Mouse (Mus musculus) lung, embryonic 15.5 days (tissue): ENCODE results near the gene Vamp2. TPM values are rescaled to one million over a fixed set of nuclear protein-coding genes. Genes with fewer than 3 reads are reported as not detected.
"Not testable (repeated sequence)": the region's sequence is repeated elsewhere in the genome, so short reads cannot be mapped to it uniquely, and the experiment has no call there.

Source experiments
- ATAC-seq: fragments of 200-750 bp; cut with Nextera tagmentation; 2 replicates; pipeline ENCODE4 v1.8.0; 2017; ENCODE audit warnings: moderate number of reproducible peaks, borderline replicate concordance; ENCODE audit not compliant: low FRiP score, low TSS enrichment; ENCODE audit errors: extremely low read depth
- H3K27ac ChIP-seq: fragments of 300-500 bp; sonication (generic); 2 replicates; pipeline ENCODE4 v1.5.1; 2015; ENCODE audit warnings: moderate library complexity, mild to moderate bottlenecking, inconsistent platforms
- H3K27me3 ChIP-seq: fragments of 300-500 bp; sonication (generic); 2 replicates; pipeline ENCODE4 v1.6.1; 2015; ENCODE audit warnings: inconsistent platforms
- H3K36me3 ChIP-seq: fragments of 300-500 bp; sonication (generic); 2 replicates; pipeline ENCODE4 v1.6.1; 2015; ENCODE audit warnings: inconsistent platforms
- H3K4me1 ChIP-seq: fragments of 300-500 bp; sonication (generic); 2 replicates; pipeline ENCODE4 v1.6.1; 2015; ENCODE audit warnings: inconsistent platforms
- H3K4me2 ChIP-seq: fragments of 300-500 bp; sonication (generic); 2 replicates; pipeline ENCODE4 v1.6.1; 2015; ENCODE audit warnings: inconsistent platforms, mild to moderate bottlenecking, moderate library complexity
- H3K4me3 ChIP-seq: fragments of 300-500 bp; sonication (generic); 2 replicates; pipeline ENCODE4 v1.5.1; 2015; ENCODE audit warnings: mild to moderate bottlenecking, inconsistent platforms
- H3K9ac ChIP-seq: fragments of 300-500 bp; sonication (generic); 2 replicates; pipeline ENCODE4 v1.6.1; 2015; ENCODE audit warnings: inconsistent platforms
- H3K9me3 ChIP-seq: fragments of 300-500 bp; sonication (generic); 2 replicates; pipeline ENCODE4 v1.6.1; 2016; ENCODE audit warnings: inconsistent platforms
- WGBS: fragments of 180-500 bp; shearing (Covaris S2); methylation state at CpG from one replicate; pipeline ENCODE4 v1.1.7; 2015; 5-methylcytosine and 5-hydroxymethylcytosine counted together
- polyA plus RNA-seq: library from polyadenylated mRNA; unstranded; fragments of >200 nt; fragmentation: Nextera tagmentation; extraction: Ambion mirVana; gene quantifications from 2 replicates; pipeline ENCODE4 v1.2.1, GENCODE M21; 2015

The Vamp2 gene
- polyA plus RNA-seq, 1 experiment from 2014 or later: 66.6 TPM

DNA sequence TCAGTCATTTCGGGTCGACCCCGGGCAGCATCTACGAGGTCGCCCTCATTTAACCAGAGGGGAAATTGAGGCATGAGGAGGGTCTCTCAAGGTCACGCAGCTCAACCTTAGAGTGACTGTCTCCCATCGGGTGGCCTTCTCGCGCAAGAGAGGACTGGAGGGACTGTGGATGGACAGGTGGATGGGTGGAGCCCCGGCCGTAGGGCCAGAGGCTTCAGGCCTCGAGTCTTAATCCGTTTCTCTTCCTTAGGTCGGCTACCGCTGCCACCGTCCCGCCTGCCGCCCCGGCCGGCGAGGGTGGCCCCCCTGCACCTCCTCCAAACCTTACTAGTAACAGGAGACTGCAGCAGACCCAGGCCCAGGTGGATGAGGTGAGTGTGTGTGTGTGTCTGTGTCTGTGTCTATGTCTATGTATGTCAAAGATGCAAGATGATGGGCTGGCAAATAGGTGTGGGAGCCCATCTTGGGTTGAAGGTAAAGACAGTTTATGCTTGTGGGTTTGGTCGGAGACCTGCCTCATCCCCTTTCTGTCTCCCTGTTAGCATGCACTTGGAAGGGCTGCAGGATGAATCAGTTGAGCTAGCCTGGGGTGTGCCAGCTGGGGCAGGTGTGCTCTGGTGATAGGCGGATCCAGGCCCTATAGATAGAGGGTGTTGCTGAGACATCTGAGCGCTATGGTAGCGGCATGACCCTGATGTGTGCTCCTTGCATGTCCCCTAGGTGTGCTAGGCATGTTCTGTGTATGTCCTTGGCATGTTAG, 746 bp downstream of the Vamp2 start:
- Histone ChIP-seq H3K27me3 (no peaks in the 10 kb centered on the region), H3K4me1 (peaks cover 28% of the 10 kb centered on the region), H3K27ac (peak overlapping the region; percentile 96), H3K9ac (peak overlapping the region; percentile 100), H3K9me3 (no peaks in the 10 kb centered on the region), H3K36me3 (peaks cover 22% of the 10 kb centered on the region; the same call in 1 of the 2 replicates), H3K4me3 (peak overlapping the region; percentile 96), H3K4me2 (peak overlapping the region; percentile 86)
- peak; percentile 24; the same call in 1 of the 2 replicates for ATAC-seq
- 11% methylated on average over 25 of the region's 25 CpGs for WGBS

DNA sequence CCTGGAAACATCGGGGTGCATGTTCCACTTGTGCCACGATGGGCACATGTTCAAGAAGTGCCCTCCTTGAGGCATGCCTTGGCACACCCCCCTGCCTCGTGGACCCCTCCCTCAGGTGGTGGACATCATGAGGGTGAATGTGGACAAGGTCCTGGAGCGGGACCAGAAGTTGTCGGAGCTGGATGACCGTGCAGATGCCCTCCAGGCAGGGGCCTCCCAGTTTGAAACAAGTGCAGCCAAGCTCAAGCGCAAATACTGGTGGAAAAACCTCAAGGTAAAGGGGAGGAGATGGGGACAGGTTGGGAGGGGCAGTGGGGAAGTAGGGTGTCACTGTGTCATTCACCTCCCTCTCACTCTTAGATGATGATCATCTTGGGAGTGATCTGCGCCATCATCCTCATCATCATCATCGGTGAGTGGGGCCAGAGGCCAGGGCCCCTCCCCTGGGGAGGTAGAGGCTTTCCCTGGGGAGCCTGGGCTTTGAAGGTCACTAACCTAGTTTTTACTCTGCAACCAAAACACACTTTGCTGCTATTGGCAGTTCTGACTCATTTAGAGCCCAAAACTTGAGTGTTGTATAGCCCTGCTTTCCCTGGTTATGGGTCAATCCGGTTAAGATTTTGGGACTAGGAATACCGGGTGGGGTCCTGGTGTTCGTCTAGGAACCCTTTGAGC, 1.5 kb downstream of the Vamp2 start:
- H3K4me1 ChIP-seq: peaks cover 33% of the 10 kb centered on the region
- H3K4me3 ChIP-seq: peak overlapping the region; percentile 96
- 82% methylated on average over 12 of the region's 12 CpGs for WGBS
- ATAC-seq: no peak
- peak overlapping the region; percentile 86 for H3K4me2 ChIP-seq
- H3K27me3 ChIP-seq: no peaks in the 10 kb centered on the region
- peak overlapping the region; percentile 30; the same call in 1 of the 2 replicates for H3K27ac ChIP-seq
- no peaks in the 10 kb centered on the region for H3K9me3 ChIP-seq
- H3K36me3 ChIP-seq: peaks cover 22% of the 10 kb centered on the region; the same call in 1 of the 2 replicates
- H3K9ac ChIP-seq: peak overlapping the region; percentile 100

DNA sequence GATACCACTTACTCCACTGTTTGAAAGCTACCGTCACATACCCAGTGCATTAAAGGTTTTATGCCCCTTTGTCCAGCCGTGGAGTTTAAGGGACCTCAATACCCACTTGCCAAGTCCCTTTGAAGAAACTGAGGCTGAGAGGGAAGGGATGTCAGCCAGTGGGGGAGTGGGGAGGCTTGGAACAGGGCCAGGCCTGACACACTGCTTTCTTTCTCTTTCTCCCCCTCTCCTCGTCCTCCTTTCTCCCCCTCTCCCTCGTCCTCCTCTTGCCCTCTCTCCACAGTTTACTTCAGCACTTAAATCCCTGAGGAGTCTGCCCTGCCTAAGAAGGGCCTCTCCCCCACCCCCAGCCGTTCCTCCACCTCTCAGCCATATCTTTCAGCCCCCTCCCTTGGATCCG, 2.1 kb downstream of the Vamp2 start:
- Histone ChIP-seq H3K27ac (peak overlapping the region; percentile 30), H3K9ac (peak overlapping the region; percentile 100), H3K4me3 (peak overlapping the region; percentile 96; the same call in 1 of the 2 replicates), H3K27me3 (no peaks in the 10 kb centered on the region), H3K36me3 (peaks cover 22% of the 10 kb centered on the region; the same call in 1 of the 2 replicates), H3K4me1 (peaks cover 33% of the 10 kb centered on the region), H3K9me3 (no peaks in the 10 kb centered on the region), H3K4me2 (peak overlapping the region; percentile 86)
- WGBS: 38% methylated on average over 6 of the region's 6 CpGs
- ATAC-seq: no peak

DNA sequence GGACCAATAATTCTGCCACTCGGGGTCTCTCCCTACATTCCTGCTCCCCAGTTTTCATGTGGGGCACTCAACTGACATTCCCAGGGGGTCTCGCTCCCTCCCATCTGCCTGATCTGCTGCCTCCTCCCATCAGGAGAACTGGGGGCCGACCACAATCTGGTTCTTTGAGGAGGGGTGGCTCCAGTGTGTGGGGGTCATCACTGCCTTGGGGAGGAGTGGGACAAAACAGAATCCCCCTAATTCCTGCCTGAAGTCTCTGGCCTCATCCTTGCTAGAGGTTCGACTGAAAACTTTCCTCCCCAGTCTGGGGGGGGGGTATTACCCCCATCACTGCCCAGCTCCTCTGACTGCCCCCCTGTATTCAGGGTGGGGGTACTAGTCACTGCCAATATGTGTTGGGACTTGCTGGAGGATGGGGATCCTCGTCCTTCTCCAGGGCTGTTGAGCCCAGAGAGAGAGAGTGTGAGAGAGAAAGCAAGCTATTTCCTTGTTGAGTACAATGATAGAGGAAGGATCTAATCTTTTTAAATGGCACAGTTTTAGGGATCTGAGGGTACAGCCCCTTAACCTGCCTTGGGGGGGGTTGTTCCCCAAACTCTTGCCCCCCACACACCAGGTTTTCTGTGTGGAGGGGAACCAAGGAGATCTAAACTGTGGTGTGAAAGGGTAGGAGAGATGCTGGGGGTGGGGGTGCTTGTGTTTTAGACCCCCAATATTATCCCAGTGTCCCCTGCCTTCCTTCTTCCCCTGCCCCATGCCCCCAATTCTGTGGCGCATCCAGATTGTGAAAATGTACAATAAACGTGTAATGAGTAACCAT, 3.5 kb downstream of the Vamp2 start:
- Histone ChIP-seq H3K9ac (peak overlapping the region; percentile 17; the same call in 1 of the 2 replicates), H3K36me3 (peaks cover 22% of the 10 kb centered on the region; the same call in 1 of the 2 replicates), H3K4me3 (no peak overlapping the region), H3K9me3 (no peaks in the 10 kb centered on the region), H3K4me2 (no peak overlapping the region), H3K4me1 (peaks cover 33% of the 10 kb centered on the region), H3K27me3 (no peaks in the 10 kb centered on the region), H3K27ac (0 out of 2 replicates have a peak overlapping the region, but pooled peaks have one; percentile 5)
- 58% methylated on average over 7 of the region's 7 CpGs for WGBS
- no peak for ATAC-seq

- no peaks in the 10 kb centered on the region for H3K9me3 ChIP-seq
- H3K27ac ChIP-seq: 0 out of 2 replicates have a peak overlapping the region, but pooled peaks have one; percentile 5
- no peak overlapping the region for H3K4me3 ChIP-seq
- H3K4me2 ChIP-seq: no peak overlapping the region
- peaks cover 34% of the 10 kb centered on the region for H3K4me1 ChIP-seq
- peaks cover 22% of the 10 kb centered on the region; the same call in 1 of the 2 replicates for H3K36me3 ChIP-seq
- no peak for ATAC-seq
- H3K9ac ChIP-seq: no peak overlapping the region
- no peaks in the 10 kb centered on the region for H3K27me3 ChIP-seq
- WGBS: 1% methylated on average over 3 of the region's 3 CpGs
Measured at GRCm38 (mm10) chr11:69092386-69092751, 4.1 kb downstream of the Vamp2 start.

- H3K9ac ChIP-seq: no peak overlapping the region
- H3K36me3 ChIP-seq: peaks cover 22% of the 10 kb centered on the region; the same call in 1 of the 2 replicates
- no peaks in the 10 kb centered on the region for H3K9me3 ChIP-seq
- ATAC-seq: no peak
- H3K4me3 ChIP-seq: no peak overlapping the region
- H3K4me2 ChIP-seq: no peak overlapping the region
- 84% methylated on average over 4 of the region's 4 CpGs for WGBS
- no peaks in the 10 kb centered on the region for H3K27me3 ChIP-seq
- no peak overlapping the region for H3K27ac ChIP-seq
- peaks cover 38% of the 10 kb centered on the region for H3K4me1 ChIP-seq
Measured at GRCm38 (mm10) chr11:69092871-69093270, 4.6 kb downstream of the Vamp2 start.

- Histone ChIP-seq H3K27ac (peak overlapping the region; percentile 91), H3K36me3 (peaks cover 22% of the 10 kb centered on the region; the same call in 1 of the 2 replicates), H3K4me2 (peak overlapping the region; percentile 51; the same call in 1 of the 2 replicates), H3K4me1 (peaks cover 45% of the 10 kb centered on the region)
- H3K4me3 ChIP-seq, H3K9ac ChIP-seq, H3K27me3 ChIP-seq, ATAC-seq, H3K9me3 ChIP-seq: not testable (repeated sequence)
- WGBS: 79% methylated on average over 7 of the region's 7 CpGs
Measured at GRCm38 (mm10) chr11:69093856-69094255, 5.6 kb downstream of the Vamp2 start.

- WGBS: under 1% methylated on average over 37 of the region's 37 CpGs
- H3K4me1 ChIP-seq: peaks cover 46% of the 10 kb centered on the region
Measured at GRCm38 (mm10) chr11:69094697-69095429, 6.6 kb downstream of the Vamp2 start, which contains the start of gene Per1. Gene Per1, plus strand, starts transcription at chr11:69095217.

GRCm38 (mm10) chr11:69095511-69096231, 7.4 kb downstream of the Vamp2 start:
- no peaks in the 10 kb centered on the region for H3K9me3 ChIP-seq

More at GRCm38 (mm10) chr11:69094697-69095429, 6.6 kb downstream of the Vamp2 start, which contains the start of gene Per1:
- peak within 1 kb of the TSS; percentile 84 for H3K9ac ChIP-seq
- H3K4me3 ChIP-seq: peak within 1 kb of the TSS; percentile 69
- peak within 1 kb of the TSS; percentile 92 for H3K4me2 ChIP-seq
- peak within 1 kb of the TSS; percentile 98 for H3K27ac ChIP-seq
- peaks cover 22% of the 10 kb centered on the region; the same call in 1 of the 2 replicates for H3K36me3 ChIP-seq
- H3K9me3 ChIP-seq: no peaks in the 10 kb centered on the region
- ATAC-seq: peak; percentile 90
- no peaks in the 10 kb centered on the region for H3K27me3 ChIP-seq

GRCm38 (mm10) chr11:69096360-69096986, 8.2 kb downstream of the Vamp2 start:
- Histone ChIP-seq H3K4me2 (peak overlapping the region; percentile 92), H3K4me3 (peak overlapping the region; percentile 69), H3K9ac (peak overlapping the region; percentile 84), H3K9me3 (no peaks in the 10 kb centered on the region), H3K36me3 (peaks cover 25% of the 10 kb centered on the region), H3K27me3 (no peaks in the 10 kb centered on the region), H3K27ac (peak overlapping the region; percentile 98), H3K4me1 (peaks cover 40% of the 10 kb centered on the region)
- WGBS: 5% methylated on average over 9 of the region's 9 CpGs
- no peak for ATAC-seq

More at GRCm38 (mm10) chr11:69095511-69096231, 7.4 kb downstream of the Vamp2 start:
- H3K36me3 ChIP-seq: peaks cover 23% of the 10 kb centered on the region
- H3K9ac ChIP-seq: peak overlapping the region; percentile 84
- H3K4me3 ChIP-seq: peak overlapping the region; percentile 69
- H3K27ac ChIP-seq: peak overlapping the region; percentile 98
- WGBS: 2% methylated on average over 27 of the region's 27 CpGs
- ATAC-seq: no peak
- H3K4me2 ChIP-seq: peak overlapping the region; percentile 92
- H3K4me1 ChIP-seq: peaks cover 46% of the 10 kb centered on the region
- H3K27me3 ChIP-seq: no peaks in the 10 kb centered on the region
